Mouse (Mus musculus) common myeloid progenitor, adult 5-6 weeks (primary cell): ENCODE data around the gene Med14. TPM values are rescaled to one million over a fixed set of nuclear protein-coding genes. Genes with fewer than 3 reads are reported as not detected.

Experiments
- ATAC-seq: replicated peaks from 2 replicates; pipeline ENCODE4 v1.8.0; 2016; ENCODE audit warnings: low read depth, mild to moderate bottlenecking, moderate TSS enrichment, inconsistent platforms; ENCODE audit not compliant: poor library complexity, severe bottlenecking
- total RNA-seq: library from RNA; stranded (forward); fragments of 200-1000, 187-1606 nt; gene quantifications from 2 replicates; pipeline ENCODE4 v1.2.3, GENCODE M21; 2017

Gene Med14
- total RNA-seq: 29.1 and 33.8 TPM in 2 replicates

DNA sequence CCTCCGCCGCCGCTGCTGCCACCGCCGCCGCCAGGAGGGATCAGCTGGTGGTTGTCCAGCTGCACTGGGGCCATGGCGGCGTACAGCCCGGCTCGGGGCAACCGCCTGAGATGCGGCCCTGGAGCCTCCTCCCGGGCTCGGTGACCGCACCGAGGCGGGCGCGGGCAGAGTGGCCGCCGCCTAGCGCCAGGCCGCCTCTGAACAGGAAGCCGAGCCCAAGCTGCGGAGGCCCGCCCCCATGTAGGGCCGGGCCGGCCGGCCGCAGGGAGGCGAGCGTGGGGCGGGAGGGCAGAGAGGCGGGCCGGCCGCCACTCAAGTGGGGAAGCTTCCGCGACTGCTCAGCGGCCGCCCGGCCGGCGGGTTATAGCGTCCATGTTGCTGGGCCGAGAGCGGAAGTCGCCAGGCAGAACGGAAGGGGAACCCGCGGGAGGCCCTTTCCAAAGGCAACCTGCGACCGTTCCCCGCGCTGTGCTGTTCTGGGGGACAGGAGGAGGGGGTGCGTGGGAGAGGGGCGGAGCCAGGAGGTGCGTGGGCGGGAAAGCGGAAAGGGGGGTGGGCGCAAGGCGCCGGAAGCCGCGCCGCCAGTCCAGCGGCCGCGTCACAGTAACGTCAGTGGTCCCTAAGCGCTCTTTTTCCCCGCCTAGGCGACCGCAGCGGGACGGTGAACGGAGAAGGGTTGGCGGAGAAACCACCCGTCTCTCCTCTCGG, at the start of gene Med14:
Gene Med14, minus strand, starts transcription at position 448 of the 708 bp plus-strand sequence.
- peak; percentile 87 for ATAC-seq

GRCm38 (mm10) chrX:12800559-12800958, 38.7 kb upstream of the Med14 start:
- no peak for ATAC-seq

DNA sequence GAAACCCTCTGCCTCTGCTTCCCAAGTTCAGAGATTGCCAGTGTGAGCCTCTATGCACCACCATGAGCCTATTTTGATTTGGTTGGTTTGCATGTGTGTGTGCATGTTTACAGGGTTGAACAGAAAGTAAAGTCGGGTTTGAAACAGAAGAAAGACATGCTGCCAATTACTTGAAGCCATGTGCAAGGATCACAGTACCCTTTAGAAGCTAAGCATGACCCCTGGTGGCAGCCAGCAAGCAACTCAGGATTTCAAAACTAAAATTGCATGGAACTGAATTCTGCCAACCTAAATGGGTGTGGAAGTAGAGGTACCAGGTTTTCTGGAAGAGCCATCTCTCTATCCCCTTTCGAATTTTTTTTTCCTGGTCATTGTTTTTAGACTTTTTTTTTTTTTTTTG, 33.0 kb upstream of the Med14 start:
- ATAC-seq: peak; percentile 56

GRCm38 (mm10) chrX:12791674-12792340, 29.9 kb upstream of the Med14 start:
- peak; percentile 60; the same call in 1 of the 2 replicates for ATAC-seq

GRCm38 (mm10) chrX:12773236-12773635, 11.4 kb upstream of the Med14 start:
- no peak for ATAC-seq

- no peak for ATAC-seq
Observed at GRCm38 (mm10) chrX:12771561-12771960, 9.7 kb upstream of the Med14 start.

DNA sequence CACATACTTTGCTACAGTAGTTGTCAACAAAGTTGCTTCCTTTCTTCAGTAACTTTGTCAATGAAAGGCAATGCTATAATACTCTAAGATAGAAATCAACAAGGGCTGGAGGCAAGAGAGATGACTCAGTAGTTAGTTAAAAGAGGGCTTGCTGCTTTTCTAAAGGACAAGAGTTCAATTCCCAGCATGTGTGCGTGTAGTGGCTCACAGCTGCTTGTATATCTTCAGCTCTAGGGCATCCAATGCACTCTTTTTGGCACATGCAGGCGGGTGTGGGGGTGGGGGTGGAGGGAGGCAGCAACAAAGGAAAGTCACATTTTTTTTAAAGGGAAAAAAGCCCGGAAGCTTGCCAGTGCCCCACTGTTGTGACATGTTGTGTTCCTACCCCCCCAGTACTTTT, 6.7 kb upstream of the Med14 start:
- no peak for ATAC-seq

DNA sequence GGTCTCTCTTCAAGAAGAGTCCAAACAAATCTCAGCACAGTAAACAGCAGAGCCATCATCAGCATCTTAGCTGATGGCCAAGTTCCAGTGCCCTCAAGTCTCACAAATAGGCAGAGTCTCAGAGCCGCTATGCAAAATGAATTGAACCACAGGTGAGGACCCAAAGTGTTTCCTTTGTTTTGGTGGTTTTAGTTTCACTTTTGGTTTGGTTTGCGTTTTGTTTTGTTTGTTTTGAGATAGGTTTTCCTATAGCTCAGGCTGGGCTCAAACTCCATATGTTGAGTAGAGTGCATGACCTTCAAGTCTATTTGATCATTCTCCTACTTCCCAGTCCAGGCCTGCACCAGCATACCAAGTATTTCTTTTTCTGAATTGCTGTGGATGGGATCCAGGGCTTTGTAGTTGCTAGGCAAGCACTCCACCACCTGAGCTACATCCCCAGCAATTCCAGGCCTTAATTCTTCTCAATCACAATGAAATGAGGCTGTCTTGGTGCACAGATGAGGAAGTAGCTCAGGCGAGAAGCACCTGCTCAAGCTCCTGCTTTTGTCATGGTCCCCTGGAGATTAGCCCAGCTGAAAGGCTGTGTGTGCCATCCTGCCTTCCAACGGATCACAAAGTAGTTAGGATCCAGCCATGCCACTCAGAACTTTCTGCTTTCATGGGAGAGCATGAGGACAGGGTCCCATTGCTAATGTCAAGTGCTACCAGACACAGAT, 5.1 kb upstream of the Med14 start:
- ATAC-seq: 0 out of 2 replicates have a peak, but pooled peaks have one; percentile 30

- no peak for ATAC-seq
Observed at GRCm38 (mm10) chrX:12763127-12763834, 1.4 kb upstream of the Med14 start.

DNA sequence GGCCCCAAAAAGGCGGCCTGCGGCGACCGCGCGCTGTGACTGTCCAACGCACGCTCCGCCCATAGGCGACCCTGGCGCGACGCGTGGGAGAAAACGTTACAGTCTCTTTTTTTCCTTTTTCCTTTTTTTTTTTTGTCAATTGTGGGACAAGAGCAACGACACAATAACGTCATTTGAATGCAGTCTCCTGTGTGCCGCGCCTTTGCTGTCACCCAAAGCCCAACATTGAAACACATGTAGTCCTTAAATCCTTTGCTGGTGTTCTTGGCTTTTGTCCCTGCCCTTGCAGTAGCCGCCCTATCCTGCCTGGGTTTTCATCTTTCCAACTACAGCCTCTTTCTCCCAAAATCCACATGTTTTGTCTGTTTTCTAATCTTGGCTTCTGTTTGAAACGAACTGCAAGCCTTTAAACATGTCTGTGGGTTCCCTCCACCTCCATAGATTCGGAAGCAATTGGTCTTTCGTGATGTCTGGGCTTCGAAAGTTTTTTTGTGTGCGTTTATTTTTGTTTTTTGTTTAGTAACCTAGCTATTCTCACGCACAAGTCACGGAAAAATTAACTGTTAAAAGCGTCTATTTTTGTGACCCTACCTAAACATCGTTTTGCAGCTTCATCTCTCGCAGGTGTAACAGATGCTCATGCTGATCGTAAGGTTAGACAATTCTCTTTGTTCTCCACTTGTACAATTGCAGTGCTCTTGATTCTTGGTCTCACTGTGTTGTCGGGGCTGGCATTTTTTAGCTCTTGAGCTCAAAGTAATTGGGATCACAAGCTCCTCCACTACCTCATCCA, 657 bp upstream of the Med14 start:
- peak; percentile 0; the same call in 1 of the 2 replicates for ATAC-seq

DNA sequence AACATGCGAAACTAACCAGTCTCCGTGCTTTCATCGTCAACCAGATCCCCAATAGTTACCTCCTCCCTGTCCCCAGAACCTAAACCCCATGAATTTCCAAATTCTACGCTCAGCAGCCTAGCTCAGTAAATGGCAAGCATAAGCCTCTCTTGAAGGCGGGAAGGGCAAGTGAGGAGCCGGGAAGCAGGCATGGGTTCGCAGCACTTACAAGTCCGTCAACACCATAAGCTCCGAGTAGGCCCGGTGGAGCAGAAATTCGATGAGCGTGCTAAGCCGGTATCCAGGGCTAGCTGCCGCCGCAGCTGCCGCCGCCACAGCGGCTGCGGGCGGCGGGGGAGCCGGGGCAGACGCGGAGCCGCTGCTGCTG, 631 bp downstream of the Med14 start:
- no peak for ATAC-seq

DNA sequence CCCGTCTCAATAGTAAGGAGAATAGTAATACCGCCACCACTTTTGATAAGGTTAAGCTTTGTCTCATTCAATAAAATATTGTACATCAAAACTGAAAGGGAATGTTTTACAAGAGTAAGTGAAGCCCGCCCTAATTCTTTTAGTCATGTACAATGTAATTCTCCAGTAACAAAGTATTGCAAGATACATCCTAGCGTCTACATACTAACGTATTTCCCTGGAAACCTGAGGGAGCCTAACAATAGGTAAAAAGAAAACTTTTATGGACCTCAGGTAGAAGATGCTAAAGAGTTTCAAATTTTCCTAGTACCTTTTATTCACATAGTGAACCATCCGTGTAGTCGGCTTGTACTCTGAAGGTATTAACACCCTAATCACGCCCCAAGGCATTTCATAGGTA, 1.4 kb downstream of the Med14 start:
- ATAC-seq: no peak

GRCm38 (mm10) chrX:12759625-12760024, 2.2 kb downstream of the Med14 start:
- no peak for ATAC-seq

- ATAC-seq: no peak
Observed at GRCm38 (mm10) chrX:12747886-12748285, 14.0 kb downstream of the Med14 start.

DNA sequence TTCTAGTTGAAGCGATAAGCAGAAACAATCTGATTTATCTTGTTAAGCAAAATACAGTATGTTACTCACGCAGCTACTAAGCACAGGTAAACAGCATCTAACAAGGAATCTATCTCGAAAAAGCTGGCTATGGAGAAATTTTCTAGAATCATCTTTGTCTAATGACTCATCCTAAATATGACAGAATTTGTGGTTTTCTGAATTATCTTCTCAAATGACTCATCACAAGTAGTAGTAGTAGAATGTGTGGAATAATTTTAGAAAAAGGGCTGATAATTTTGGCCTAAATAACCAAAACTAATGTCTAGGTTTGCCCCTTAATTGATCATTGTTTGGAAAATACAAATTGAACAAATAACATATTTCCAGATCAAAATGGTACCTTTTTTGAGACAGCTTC, 15.1 kb downstream of the Med14 start:
- ATAC-seq: no peak

DNA sequence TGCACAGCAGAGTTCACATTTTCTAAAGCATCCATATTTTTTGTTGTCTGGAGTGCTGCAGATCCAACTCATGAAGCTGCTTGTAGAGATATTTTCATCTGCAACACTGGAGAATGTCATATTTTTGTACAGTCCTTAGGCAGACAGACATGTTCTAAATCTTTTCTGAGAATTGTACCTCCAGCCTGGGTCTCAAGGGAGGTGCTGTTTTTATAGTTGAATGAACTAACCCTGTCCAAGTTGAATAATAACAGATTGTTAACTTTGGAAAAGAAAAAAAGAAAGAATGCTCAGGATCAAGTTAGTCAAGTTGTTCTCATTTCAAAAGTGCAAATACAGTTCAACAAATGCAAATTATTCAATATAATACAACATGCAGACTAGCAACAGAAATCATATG, 21.5 kb downstream of the Med14 start:
- no peak for ATAC-seq

DNA sequence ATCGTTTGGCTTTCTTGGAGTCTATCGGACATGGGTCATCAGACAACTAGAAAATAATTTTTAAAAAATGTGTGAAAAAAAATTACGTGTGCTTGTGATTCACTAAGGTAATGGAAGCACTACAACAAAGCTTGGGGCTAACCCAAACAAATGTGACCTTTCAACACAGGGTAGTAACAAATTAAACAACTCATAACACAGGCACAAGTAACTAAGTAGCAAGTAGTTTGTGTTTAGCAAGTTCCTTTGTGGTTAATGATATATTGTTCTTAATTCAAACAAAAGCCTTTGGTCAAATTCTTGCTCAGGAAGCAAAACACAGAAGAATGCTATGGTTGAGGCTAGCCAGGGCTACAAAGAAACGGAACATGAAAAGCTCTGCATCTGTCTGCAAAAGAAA, 45.8 kb downstream of the Med14 start:
- no peak for ATAC-seq

DNA sequence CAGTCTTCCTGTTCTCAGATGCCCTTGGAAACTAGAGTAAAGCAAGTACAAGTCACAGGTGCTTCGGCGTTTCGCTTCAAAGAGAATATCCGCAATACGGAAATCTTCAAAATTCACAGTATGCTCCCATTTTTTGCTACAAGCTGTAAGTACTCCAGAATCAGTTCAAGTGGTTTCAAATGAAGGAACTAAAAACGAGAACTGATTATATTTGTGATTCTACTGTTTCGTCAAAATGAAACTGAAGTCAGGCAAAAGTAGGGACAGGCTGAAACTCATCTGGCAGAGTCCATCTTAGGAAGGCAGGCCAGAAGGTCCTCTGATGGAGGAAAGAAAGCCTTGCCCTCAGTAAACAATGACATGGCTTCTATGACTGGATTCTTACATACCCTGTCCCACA, 48.1 kb downstream of the Med14 start:
- ATAC-seq: no peak

DNA sequence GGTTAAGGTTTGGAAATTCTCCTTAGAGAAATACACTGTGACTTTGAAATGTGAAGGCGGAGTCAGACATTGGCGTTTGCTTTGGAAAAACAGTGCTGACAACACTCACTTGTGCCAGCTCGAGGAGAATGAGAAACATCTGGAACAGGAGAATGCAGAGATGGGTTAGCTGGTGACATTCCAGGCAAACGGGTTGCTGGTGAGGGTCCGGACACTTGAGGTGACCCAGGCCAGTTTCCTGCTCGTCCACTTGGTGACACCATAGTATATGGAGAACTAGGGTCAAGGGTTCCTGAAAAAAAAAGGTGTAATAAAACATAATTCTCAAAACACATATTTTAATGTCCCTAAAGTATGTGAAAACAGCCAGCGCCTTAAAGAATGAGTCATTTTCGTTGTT, 75.0 kb downstream of the Med14 start:
- no peak for ATAC-seq

DNA sequence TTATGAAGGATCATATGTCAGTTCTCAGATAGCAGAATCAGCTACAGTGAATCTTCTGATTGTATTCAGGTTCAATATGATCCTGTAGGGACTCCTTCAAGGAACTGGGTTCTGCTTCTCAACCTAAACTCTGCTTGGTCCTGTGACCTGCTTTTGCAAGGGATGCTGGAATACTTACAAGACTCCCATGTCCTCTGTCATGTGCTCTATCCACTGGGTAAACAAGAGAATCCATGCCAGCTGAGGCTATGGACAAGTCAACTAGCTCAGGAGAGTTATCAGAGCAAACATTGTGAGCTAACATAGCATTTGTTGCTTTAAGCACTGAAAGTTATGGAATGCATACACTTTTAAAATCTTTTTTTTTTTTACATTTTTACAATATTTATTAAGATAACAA, 75.8 kb downstream of the Med14 start:
- no peak for ATAC-seq
